In the genomic region with DNA sequence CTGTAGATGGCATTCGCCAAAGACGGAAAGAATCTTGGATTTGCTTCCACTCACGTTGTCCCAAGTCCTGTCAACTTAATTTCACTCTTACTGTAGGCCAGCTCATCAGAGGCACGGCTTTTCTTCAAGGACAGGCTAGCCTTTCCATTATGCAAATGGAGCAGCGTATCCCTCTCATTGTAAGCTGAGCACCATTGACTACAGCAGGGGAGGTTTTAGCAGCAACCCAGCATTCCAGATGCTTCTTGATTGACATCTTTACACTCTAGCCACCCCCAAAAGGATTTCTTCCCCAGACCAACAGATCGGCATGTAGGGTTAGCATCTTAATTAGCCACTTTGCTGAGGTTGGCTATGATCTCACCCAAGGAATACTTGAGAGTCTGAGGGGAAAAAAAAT, we compare ENCODE assay signal across 11 mouse cellular contexts.
"Had no signal": no experiment of that assay in that cellular context is flagged by ENCODE, and none has a peak within 500 bp of the region (broad histone marks: within the 10 kb centered on the region; RNA-seq: fewer than 3 reads in every experiment).

No protein-coding gene starts in this region.

- H3K27ac ChIP-seq: limb, embryonic 13.5 days; liver, embryonic 14.5 days; neural tube, embryonic 15.5 days had no signal

- H3K9ac ChIP-seq: limb, embryonic 13.5 days; liver, embryonic 14.5 days; neural tube, embryonic 15.5 days had no signal

- H3K4me2 ChIP-seq: limb, embryonic 13.5 days; neural tube, embryonic 15.5 days had no signal

- H3K4me3 ChIP-seq: limb, embryonic 13.5 days; neural tube, embryonic 15.5 days had no signal

- H3K4me1 ChIP-seq: neural tube, embryonic 15.5 days had no signal

- H3K27me3 ChIP-seq: limb, embryonic 13.5 days; neural tube, embryonic 15.5 days had no signal

- H3K9me3 ChIP-seq: limb, embryonic 13.5 days; neural tube, embryonic 15.5 days had no signal

- DNase-seq: kidney, adult 9 months; kidney, postnatal 14 days; left cerebral cortex, postnatal 4 days; lung, adult 18-20 months; lung, postnatal 36 days; right cerebral cortex, adult 18-20 months; right cerebral cortex, postnatal 25 days; thymus, postnatal 4 days had no signal

- H3K36me3 ChIP-seq: limb, embryonic 13.5 days; neural tube, embryonic 15.5 days had no signal
